Mouse (Mus musculus): ENCODE measurements around the gene 4930522L14Rik.
"Not testable (repeated sequence)": the region's sequence is repeated elsewhere in the genome, so short reads cannot be mapped to it uniquely, and the experiment has no call there.

The 4930522L14Rik gene

GRCm38 (mm10) chr5:109751391-109752071 lies at the start of gene 4930522L14Rik:
TSS of gene 4930522L14Rik (minus strand) at chr5:109751886.
- DNase-seq: peak; percentile 72

GRCm38 (mm10) chr5:109801466-109801865 lies 49.8 kb upstream of the 4930522L14Rik start:
- DNase-seq: not testable (repeated sequence)

DNA sequence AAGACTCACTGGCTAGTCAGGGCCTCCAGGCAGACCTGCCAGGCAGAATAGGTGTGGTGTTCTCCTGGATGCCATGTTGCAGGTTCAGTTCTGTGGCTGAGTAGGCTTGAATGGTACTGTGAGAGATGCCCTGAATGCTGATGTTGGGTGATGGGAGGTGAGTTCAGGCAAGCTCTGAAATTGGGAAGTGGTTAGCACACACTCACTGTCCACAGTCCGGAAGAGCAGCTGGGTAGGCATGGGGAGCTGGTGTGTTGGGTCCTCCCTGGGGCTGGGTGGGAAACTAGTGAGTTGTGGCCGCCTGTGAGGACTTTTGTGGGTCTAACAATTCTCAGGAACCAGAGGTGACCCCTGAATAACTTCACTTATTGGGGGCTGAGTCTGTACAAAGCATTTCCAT lies 48.3 kb upstream of the 4930522L14Rik start:
- DNase-seq: not testable (repeated sequence)

GRCm38 (mm10) chr5:109797017-109797416 lies 45.3 kb upstream of the 4930522L14Rik start:
- not testable (repeated sequence) for DNase-seq

DNA sequence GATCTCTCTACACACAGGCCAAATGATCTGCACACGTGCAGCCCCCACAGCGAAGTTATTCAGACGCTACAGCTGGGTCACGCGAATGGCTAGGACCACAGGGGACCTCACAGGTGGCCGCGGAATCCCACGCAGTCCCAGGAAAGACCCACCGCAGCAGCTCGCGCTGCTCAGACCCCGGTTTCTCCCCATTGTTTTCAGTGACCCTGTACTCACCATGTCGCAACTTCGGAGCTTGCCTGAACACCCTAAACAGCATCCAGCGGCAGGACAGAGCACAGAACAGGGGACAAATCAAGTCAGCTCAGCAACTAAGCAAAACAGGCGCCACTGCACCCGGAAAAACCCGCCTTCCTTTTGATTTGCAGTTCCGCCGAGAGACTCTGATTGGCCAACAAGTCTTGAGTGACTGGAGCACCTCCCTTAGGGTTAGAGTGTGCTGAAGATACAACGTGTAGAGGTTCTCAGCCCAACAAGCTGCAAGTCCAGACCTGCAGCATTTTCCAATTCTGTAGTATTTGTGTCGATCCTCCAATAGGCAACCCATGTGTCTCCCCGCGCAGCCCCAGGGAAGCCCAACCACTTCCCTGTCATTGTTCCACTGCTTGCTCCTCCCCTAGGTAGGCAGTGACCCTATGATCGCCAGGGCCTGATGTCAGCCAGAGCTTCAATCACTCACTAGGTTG lies 44.4 kb upstream of the 4930522L14Rik start:
- DNase-seq: peak; percentile 51

GRCm38 (mm10) chr5:109752073-109752780 lies 541 bp upstream of the 4930522L14Rik start:
- DNase-seq: not testable (repeated sequence)

GRCm38 (mm10) chr5:109745081-109745480 lies 6.6 kb downstream of the 4930522L14Rik start:
- not testable (repeated sequence) for DNase-seq

DNA sequence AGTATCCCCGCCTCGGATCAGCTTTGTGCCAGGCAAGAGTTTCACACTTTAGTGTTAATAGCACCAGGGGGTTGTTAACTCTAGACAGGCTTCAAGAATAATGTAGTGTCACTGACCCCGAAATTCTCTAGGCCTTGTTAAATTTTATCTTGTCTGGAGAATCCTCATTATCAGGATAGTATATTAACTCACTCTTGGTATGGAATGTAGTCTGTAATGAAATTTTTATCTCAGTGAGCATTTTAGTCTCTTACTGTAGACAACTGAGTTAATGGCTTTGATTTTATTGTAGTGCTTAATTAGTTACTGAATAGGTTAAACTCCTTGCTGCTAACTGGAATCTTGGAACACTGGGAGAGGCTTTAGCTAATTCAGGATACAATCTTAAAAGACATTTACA lies 34.3 kb downstream of the 4930522L14Rik start:
- not testable (repeated sequence) for DNase-seq

- not testable (repeated sequence) for DNase-seq
These were observed 60.3 kb downstream of the 4930522L14Rik start for GRCm38 (mm10) chr5:109691205-109691965.

DNA sequence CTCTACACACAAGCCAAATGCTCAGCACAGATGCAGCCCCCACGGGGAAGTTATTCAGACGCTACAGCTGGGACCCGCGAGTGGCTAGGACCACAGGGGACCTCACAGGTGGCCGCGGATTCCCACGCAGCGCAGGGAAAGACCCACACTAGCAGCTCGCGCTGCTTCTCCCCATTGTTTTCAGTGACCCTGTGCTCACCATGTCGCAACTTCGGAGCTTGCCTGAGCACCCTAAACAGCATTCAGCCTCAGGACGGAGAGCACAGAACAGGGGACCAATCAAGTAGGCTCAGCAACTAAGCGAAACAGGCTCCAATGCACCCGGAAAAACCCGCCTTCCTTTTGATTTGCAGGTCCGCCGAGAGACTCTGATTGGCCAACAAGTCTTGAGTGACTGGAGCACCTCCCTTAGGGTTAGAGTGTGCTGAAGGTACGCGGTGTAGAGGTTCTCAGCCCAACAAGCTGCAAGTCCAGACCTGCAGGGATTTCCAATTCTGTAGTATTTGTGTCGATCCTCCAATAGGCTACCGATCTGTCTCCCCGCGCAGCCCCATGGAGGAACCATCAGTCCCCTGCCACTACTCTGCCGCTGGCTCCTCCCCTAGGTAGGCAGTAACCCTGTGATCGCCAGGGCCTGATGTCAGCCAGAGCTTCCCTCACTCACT lies 61.0 kb downstream of the 4930522L14Rik start, which contains the start of gene 5430403G16Rik:
Gene 5430403G16Rik (minus strand): TSS at position 505 of the 665 bp plus-strand sequence.
- peak; percentile 86 for DNase-seq

All from kidney, postnatal 14 days (tissue).